ENCODE assay signal across 1 mouse cellular context in the genomic region with DNA sequence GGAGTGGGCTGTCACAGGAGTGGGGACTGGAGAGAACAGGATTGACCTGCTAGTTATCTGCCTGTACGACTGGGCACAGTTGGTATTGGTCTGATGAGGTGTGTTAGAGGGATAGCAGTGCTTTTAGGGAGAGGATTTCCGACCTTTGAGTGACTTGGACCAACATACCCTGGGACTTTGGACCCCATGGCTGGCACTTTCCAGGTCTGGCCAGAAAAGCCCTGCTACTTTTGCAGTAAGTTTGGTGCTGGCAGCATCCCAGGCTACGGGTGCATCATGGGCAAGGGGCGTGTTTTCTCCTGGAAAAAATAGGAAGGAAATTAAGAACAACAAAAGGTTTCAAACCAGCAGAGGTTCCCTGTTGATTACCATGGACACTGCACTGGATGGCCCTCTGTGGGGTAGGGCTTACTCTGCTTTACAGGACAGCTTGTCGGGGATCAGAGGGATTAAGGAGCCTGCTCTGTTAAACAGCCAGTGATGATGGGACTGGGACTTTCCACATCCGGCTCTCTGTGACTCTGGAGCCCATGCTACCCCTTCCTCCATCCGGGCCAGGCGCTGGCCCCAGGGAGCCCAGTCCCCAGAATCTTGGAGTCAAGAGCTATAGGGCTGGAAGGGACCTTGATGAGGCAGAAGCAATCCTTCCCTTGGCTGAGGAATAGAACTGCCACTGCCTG.
TF ChIP-seq lines count a peak whose summit lies in the region.

No protein-coding gene starts in this region.

TF ChIP-seq in myocyte, 11 proteins besides CTCF, POLR2A, EP300 and RAD21:
- TF ChIP-seq CEBPB (IDR thresholded peaks at IDR 0.05; ENCODE audit: insufficient read depth, poor library complexity, severe bottlenecking) = no peak
- TF ChIP-seq USF1 (IDR thresholded peaks at IDR 0.05; ENCODE audit: low read depth) = no peak
- TF ChIP-seq MAX (IDR thresholded peaks at IDR 0.05; ENCODE audit: low read depth) = no peak
